Mouse (Mus musculus) cerebellum, adult 2 months (tissue): ENCODE measurements around the gene Gpsm3.

ENCODE experiments used
- CTCF ChIP-seq: fragments of 200-500 bp; IDR thresholded peaks from 2 replicates; pipeline ENCODE4 v1.5.1; 2011; ENCODE audit warnings: low read depth, mild to moderate bottlenecking, control low read depth, low read length, moderate library complexity, borderline replicate concordance; ENCODE audit not compliant: insufficient read depth
- POLR2A ChIP-seq: fragments of 200-500 bp; IDR thresholded peaks from 2 replicates; pipeline ENCODE4 v1.6.1; 2011; ENCODE audit warnings: low read length, control low read depth, borderline replicate concordance; ENCODE audit not compliant: insufficient read depth

DNA sequence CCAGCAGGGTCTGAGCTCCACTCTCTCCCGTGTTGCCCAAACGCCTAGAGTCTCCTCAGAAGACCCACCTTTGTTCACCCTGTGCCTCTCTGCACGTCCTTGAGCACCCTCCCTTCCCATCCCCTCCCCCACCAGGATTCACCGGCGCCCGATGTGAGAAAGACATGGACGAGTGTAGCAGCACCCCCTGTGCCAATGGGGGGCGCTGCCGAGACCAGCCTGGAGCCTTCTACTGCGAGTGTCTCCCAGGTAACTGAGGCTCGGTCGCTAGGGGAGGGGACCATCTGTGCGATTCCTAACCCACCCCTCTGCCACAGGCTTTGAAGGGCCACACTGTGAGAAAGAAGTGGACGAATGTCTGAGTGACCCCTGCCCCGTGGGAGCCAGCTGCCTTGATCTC is 17.2 kb upstream of the Gpsm3 start:
- TF ChIP-seq POLR2A (no peak), CTCF (no peak)
